Mouse (Mus musculus) cerebellum, postnatal 25 days (tissue): Measurements from ENCODE around the gene 4930469K13Rik.
"Not testable (repeated sequence)": the region's sequence is repeated elsewhere in the genome, so short reads cannot be mapped to it uniquely, and the experiment has no call there.

Experiments used
- DNase-seq, 2 experiments: peaks; one replicate each; pipeline ENCODE4 v3.0.0; 2021; ENCODE audit warnings: mixed read lengths in 2 of 2

4930469K13Rik gene

DNA sequence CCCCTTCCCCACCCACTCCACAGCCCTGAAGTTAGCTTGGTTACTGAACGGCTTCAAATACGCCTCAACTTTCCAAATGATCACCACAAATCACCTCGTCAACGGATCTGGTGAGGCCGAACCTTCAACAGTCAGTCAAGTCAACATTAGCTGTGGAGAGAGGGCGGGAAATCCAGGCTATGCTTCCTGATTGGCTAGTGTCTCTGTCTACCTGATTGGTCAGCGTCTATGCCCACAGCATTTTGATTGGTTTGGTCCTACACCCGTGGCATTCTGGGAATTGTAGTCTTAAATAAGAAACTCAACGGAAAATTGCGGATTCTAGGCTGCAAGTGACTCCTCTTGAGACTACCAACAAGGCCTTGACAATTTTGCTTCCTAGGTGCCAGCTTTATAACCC is at the start of gene 4930469K13Rik:
Gene 4930469K13Rik, minus strand, starts transcription at position 133 of the 400 bp plus-strand sequence.
- no peak for DNase-seq

DNA sequence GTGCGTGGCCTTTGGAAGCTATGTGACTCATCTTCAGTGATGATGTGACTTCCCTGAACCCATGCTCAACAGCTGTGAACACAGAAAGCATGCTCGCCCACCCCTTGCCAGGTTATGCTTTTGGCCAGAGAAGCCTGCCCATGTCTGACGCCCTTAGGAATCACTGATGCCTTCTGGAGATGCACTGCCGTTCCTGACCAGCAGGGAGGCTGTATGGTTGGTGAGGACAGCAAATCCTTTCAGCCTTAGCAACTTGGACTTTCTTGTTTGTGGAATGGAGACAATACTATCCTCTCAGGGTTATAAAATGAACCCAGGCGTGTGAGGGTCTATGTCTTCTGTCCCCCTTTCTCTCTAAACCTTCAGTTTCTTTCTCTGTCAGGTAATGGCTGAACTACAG is 48.6 kb upstream of the 4930469K13Rik start:
- peak in 1 of 2 experiments; percentile 9 for DNase-seq

DNA sequence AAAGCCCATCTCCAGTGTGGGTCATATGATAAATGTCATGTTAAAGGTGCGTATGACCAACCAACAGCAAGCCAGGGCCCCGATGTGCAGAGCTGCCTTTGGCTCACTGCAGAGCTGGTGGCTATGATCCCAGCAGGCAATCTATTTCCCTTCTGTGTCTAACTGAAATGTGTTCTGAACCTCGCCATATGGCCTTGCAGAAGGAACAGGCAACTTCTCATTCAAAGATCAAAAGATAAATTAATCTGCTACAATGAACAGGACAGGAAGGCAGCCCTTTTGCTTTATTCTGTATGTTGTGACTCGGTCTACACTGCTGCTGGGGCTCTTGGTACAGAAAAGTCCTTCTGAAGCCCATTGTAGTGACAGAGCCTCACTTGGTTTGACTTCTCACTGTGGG is 46.1 kb upstream of the 4930469K13Rik start:
- peak; percentile 57 to 68 for DNase-seq

DNA sequence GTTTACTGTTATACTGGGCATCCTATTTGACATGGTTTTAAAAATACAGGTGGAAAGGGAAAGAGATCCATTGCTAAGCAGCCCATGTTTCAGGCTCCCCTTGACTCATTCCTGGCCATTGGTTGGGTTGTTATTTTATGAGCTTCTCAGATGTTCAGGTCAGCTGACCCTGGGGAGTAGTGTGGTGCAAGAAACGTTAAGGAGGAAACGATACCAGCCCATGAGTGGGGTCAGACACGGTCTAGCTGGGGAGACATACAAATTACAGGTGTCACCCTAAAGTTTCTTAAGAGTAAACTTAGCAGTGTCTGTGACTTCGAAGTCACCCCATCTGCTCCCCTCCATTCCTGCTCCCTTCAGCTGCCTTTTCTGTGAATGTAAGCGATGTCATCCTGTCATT is 45.6 kb upstream of the 4930469K13Rik start:
- DNase-seq = no peak

DNA sequence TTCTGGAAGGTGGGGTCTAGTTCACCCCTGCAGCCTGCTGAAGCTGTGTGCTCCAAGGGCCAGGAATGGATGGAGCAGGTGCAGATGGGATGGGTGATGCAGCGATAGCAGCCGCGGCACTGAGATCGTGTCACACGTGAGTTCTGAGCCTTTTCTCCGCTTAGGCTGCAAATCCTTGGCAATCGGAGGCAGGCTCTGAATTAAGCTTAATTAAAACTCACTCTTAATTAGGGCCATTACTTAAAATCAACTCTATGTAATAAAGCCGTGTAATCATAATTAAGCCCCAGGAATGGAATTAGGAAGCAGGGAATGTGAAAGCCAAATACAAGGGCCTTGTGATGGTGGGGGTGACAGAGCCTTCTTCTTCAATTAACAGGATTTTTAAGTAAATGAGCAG is 40.9 kb upstream of the 4930469K13Rik start:
- DNase-seq = no peak

DNA sequence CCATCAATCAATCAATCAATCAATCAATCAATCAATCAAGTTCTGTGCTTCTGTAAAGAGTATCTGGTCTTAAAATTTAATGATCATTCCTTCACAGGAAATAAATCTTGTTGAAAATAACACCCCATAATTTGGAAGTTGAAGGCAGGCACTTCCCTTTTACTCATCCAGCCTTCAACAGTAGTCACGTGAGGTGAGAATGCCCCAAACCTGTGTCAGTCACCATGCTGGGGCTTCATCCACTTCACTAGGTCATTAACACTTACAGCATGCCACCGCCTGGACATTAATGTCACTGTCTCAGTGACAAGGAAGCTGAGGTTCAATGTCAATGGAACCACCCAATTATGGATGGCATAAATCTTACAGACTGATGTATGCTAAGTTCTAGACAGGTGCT is 30.1 kb upstream of the 4930469K13Rik start:
- no peak for DNase-seq

DNA sequence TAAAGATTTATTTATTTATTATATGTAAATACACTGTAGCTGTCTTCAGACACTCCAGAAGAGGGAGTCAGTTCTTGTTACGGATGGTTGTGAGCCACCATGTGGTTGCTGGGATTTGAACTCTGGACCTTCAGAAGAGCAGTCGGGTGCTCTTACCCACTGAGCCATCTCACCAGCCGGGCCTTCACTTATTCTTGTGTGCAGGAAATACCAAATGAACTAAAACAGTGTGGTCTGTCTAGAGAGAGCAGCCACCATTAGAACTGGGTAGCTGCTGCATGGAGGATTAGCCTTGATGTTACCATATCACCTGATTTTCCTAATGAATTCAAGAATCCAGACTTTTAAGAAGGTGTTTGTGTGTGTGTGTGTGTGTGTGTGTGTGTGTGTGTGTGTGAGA is 27.4 kb upstream of the 4930469K13Rik start:
- not testable (repeated sequence) for DNase-seq

DNA sequence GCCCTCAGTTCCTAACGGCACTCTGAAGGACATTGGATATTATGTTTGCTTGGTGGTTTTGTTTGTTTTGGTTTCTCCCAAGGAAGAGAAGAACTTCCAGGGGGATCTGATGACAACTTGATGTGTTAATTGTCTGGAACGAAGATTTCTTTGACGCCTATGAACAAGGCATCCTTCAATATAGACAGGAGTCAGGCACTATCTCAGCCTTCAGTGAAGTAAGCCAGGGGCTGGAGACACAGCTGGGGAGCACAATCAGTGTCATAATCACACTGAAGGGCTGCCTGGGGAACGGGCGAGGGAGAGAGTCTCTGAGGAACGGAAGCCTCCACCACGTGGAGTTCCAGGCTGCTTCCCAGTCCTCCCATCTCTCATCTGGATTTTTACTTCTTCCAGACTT is 26.5 kb upstream of the 4930469K13Rik start:
- no peak for DNase-seq

DNA sequence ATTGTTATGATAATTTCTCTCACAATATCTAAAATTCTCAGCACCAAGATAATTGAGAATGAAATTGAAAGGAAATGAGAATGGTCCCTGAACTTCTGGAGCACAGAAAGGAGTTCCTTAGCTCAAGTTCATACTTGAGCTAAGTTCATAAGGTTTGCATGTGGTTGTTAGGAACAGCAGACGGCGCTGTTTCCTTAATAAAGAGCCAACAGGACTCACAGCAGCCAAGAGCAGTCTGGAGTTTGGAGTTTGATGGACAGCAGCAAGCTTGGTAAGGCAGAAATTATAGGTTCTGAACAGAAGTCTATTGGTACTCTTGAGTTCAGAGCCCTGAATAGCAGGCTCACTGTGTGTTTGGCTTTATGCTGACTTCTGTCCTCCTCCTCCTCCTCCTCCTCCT is 24.8 kb upstream of the 4930469K13Rik start:
- DNase-seq = peak; percentile 28 to 63

DNA sequence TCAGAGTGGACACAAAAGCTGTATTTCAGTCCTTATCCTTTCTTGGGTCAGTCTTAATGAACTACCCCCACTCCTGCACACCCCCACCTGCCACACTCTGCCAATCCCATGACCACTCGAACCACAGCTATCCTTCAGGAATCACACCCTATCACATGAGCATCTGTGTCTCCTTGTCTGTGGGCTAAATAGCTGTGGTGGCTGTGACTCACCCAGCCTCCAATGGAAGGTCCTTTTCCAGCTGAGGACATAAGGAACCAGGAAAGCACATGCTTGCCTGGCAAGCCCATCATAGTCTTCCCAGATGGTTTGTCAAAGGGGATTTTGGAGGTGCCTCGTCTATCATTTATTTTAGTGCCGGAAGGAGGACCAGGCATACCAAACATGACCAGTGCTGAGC is 20.0 kb upstream of the 4930469K13Rik start:
- no peak for DNase-seq

DNA sequence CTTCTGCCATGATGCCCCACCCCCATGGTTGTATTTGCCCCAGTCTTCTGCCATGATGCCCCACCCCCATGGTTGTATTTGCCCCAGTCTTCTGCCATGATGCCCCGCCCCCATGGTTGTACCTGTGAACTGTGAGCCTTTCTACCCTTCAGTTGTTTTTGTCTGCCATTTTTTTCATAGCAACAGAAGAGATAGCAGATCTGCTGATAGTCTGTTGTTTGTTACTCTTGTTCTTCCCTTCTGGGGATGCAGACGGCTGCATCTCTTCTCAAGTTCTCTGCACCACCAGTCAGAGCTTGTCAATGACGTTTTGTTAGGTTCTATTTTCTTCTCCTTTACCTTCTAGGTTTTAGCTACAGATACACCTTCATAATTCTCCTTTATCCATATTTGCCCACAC is 19.2 kb upstream of the 4930469K13Rik start:
- no peak for DNase-seq

DNA sequence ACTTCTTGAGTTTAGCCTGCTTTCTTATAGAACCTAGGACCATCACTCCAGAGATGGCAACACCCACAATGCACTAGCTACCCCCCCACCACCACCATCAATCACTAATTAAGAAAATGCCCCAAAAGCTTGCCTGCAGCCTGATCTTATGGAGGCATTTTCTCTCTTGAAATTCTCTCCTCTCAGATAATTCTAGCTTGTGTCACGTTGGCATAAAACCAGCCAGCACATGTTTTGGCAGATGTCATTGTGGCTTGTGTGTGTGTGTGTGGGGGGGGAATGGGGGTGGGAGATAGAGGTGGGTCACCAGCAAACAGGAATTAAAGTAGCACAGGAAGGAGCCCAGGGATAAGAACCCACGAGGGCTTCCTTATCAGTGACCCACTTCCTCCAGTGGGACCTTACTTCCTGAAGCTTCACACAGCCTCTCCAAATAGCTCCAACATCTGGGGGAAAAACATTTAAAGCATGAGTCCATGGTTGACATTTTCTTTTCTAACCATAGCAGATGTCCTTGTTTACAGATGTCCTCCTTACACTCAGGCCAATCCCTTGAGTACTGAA is 18.3 kb upstream of the 4930469K13Rik start:
- no peak for DNase-seq

DNA sequence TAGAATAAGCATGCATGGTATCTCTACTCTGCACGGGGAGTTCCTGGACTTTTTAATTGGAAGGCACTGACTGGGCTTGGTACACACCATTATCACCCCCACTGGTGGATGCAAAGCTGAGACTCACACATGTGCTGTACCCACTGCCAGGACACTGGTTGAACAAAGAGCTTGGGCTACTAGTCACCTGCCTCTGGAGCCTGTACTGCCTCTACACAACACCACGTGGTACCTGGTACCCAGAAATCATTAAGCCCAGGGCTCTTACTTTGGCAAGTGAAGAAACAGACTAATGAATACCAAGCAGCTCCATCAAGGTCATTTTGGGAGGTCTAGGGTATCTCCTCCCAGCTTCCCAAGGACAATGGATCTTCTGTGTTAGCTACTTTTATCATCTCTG is 15.4 kb upstream of the 4930469K13Rik start:
- DNase-seq = no peak

DNA sequence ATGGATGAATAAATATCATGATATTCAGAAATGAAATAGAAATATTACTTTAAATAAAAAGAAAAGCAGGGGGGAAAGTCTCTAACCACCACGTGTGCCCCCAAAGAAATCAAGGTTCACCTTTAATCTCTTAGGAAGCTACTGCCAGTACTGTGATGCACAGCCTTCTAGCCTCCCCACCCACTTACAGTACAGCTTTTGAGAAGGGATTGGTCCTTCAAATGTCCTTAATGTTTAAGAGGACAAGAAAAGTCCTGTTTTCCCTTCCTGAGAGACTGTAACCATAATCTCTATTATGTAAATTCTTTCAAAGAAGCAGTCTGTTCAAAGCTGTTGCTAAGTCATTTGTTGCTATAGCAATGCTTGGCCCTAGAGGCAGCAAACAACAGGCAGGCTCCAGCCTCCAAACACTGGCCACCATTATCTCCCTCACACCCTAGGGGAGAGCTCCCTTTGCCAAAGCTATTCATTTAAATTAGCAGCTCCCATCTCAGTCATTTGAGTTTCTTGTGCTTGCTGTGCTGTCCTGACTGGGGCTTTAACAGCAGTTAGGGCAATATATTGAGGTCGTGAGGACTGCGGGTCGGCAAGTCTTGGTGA is 14.5 kb upstream of the 4930469K13Rik start:
- DNase-seq = peak in 1 of 2 experiments; percentile 6

DNA sequence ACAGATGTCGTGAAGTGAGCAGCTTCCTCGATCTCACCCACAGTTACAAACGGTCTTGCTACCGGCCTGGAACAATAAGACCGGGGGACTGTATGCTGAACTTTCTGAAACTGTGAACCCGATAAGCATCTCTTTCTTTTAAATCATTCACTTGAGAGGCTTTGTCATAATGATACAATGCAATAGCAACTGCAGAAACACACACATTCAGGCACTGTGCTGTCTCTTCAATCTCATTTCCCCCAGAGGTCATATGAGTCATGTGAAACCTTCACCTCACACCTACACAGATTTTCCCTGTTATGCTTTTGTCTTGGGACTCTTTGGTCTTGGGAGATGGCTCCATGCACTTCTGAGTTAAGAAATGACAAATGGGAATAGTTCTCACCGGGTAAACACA is 13.6 kb upstream of the 4930469K13Rik start:
- DNase-seq = no peak

DNA sequence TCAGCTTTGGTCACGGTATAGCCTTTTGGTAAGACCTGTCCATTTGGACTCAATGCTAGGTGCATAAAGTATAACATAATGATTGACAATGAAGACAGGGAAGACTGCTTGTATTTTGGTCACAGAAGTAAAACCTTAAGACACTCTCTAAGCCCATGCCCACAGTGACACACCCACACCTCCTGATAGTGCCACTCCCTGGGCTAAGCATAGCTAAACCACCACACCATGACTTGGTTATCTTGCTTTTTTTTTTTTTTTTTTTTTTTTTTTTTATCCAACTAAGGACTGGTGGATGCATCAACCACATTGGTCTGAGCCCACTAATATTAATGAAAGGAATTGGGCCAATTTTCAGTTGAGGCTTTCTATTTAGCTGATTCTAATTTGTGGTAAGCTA is 10.9 kb upstream of the 4930469K13Rik start:
- no peak for DNase-seq

DNA sequence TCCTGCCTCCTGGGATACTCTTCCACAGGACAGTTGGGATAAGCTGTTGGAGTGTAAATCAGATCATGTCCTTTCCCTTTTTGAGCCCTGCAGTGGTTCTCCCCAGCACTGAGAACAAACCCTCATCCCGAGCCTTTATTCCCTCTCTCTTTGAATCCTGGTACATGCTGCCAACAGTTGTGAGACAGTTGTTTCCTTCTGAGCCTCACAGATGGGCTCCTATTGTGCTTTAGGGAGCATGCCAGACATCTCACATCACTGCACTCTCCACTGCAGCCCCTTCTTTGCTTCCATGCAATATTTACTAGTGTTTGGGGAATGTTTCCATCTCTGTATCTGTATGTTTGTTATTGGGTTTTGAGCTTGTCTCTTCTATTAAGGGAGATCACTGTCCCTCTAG is 6.6 kb upstream of the 4930469K13Rik start:
- DNase-seq = no peak

DNA sequence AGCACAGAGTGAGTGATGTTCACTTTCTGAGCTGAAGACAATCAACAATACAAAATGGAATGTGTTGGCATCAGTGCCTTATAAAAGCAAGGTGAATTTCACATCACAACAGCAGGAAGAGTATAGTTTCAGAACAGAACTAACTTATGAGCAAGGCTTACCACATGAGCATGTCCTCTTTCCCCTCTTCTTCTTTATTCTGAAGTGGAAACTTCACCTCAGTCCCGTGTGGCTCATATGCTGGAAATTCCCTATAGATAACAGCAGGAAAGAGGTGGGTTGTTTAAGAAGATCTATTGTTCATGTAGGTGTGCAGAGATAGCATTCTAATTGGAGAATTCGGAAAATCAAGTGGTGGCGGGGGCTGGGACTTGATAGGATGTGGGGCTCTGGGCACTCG is 3.5 kb upstream of the 4930469K13Rik start:
- DNase-seq = no peak

DNA sequence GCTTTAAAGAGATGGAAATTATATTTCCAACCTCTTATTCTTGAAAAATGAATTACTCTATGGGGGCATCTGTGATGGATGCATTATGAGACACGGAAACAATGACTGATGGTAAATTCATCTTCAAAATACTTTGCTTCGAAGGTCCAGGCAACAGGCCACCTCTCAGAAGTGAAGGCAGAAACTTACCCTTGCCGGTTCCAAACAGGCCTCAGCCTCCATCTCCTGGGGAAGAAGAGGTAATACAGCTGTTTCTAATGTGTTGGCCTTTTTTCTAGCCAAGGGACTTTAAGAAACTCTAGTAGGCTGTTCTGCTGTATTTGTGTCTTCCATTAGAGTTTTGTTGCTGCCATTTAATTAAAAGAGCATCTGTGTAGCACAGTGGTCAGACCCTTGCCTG is 11.3 kb downstream of the 4930469K13Rik start:
- no peak for DNase-seq

DNA sequence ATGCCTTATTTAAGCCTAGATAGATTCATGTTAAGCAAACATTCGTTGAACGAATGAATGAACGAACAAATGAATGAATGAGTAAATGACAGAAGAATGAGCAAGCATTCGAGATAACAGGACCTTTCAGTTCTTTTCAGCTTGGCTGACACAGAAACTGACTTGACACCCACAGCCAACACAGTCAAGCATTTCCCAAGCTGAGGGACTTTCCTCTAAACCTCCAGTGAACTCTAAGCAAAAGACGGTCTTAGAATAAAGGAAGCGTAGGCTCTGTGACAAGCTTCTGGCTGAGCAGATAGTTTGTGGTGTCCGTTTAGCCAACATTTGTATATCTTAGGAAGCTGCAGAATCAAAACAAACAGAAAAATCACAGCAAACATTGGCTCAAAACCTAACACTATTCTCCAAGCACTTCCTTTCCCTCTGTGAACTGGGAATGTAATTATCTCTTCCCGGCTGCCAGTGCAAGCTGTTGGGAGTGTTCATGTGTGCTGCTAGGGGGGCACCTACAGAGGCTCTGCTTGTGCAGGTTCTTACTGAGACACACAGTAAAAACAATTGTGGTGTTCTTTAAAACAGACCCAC is 12.1 kb downstream of the 4930469K13Rik start:
- DNase-seq = no peak

DNA sequence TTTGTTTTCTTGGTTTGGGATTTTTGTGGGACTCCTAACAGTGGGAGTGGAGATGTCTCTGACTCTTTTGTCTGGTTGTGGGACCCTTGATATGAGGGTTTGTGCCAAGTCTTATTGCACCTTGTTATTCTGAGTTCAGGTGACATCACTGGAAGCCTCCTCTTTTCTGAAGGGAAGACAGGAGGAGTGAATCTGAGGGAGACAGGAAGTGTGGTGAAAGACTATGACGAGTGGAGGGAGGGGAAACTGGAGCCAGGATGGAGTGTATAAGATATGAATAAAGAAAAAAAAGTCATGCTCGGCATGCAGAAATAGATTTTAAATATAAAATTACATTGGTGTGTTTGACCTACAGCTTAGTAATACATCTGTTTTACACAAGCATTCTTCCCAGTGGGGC is 13.7 kb downstream of the 4930469K13Rik start:
- DNase-seq = no peak

DNA sequence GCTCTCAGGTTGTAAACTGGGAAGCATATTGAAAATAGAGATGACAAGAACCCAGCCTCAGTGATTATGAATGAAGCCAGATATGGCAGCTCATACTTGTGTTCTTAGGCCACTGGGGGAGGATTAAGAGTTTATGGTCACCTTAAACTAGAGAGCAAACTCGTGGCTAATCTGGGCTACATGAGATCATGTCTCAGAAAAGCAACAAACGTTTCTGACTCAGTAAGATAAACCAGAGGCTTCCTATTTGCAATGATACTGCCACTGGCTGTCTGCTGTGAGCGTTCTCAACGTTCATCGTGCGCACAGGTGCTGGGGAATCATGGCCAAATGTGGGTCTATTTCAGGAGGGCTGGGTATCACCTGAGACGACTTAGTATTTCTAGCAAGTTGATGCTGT is 14.6 kb downstream of the 4930469K13Rik start:
- DNase-seq = no peak

DNA sequence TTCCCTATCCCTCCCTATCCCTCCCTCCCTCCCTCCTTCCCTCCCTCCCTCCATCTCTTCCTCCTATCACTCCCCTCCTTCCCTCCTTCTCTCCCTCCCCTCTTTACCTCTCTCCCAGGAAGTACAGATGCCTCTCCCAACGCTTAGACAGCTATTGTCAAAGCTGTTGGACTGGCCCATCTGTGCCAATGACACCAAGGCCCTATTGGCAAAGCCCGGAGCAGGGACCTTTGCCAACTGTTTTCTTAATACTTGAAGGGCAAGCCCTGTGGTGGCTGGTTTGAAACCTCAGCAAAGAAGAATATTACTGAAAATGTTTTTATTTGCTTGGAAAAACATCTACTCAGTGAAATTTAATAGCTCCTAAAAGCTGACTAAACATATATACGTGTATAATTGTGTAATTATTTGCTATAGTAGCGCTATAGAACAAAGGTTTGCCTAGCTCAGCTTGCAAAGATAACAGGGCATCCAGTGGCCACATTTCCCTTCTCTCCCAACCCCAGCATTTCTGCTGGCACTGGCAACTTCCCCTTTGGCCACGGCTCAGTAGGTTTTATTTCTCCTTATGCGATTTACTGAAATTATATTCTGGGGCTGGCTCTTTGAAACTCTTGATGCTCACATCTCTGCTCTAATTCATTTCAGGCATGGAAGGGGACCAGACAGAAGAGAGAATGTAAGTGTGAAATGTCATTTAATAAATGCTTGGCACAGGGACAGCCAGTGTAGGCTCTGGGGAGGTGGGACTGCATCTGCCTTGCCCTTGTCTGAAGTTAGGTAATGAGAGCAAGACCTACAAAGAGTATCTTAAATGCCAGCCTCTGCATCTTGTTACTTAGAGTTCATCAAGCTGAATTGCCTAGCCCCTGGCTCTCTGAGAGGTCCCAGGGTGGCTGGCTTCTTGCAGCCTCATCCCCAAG is 18.6 kb downstream of the 4930469K13Rik start:
- peak in 1 of 2 experiments; percentile 31 for DNase-seq

DNA sequence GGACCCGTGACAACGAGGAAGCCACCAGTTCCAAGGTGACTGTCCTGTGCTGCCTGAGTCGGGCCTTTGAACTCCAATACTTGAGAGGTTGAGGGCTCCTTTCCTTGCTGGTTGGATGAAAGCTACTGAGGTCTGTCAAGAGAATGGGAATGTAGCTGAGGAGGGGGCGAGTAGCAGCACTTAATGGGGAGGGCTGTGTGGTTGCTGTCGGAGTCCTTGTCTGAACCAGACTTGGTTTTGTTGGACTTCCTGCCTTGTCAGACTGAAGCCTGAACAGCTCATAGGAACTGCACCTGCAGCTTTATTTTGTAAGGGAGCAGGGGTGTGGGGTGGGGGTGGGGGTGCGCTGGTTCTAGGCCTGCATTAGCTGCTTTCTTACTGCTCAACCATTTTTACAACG is 19.8 kb downstream of the 4930469K13Rik start:
- DNase-seq = no peak
